Mouse (Mus musculus): ENCODE measurements around the gene Abcf2.

Abcf2 gene

DNA sequence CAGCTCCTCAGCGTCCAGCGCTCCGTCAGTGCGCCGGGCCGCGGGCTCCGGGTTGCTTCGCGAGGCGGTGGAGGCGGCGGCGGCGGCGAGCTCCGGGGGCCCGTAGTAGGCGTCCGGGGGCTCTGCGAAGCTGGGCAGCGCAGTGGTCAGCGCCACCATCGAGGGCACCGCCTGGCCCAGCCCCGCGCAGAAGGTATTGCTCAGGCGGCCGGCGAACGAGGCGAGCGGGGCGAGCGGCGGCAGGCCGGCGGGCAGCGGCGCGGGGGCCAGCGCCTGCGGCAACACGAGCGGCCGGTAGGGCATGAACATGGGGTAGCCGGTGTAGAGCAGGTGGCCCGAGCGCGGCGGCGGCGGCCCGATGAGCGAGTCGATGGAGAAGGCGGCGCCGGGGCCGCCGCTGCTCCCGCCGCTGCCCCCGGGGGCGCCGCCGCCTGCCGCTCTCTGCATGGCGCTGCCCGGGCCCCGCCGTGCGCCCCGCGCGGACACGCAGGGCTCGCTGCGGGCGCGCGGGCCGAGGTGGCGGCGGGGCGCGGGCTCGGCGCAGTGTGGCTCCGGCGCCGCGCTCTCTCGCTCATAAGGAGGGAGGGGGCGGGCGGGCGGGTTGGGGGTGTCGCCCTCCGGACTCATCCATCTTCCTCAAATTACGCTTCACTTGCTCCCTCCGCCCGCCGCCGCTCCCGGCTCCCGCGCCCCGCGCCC, 50.9 kb downstream of the Abcf2 start:
- no peak for DNase-seq

DNA sequence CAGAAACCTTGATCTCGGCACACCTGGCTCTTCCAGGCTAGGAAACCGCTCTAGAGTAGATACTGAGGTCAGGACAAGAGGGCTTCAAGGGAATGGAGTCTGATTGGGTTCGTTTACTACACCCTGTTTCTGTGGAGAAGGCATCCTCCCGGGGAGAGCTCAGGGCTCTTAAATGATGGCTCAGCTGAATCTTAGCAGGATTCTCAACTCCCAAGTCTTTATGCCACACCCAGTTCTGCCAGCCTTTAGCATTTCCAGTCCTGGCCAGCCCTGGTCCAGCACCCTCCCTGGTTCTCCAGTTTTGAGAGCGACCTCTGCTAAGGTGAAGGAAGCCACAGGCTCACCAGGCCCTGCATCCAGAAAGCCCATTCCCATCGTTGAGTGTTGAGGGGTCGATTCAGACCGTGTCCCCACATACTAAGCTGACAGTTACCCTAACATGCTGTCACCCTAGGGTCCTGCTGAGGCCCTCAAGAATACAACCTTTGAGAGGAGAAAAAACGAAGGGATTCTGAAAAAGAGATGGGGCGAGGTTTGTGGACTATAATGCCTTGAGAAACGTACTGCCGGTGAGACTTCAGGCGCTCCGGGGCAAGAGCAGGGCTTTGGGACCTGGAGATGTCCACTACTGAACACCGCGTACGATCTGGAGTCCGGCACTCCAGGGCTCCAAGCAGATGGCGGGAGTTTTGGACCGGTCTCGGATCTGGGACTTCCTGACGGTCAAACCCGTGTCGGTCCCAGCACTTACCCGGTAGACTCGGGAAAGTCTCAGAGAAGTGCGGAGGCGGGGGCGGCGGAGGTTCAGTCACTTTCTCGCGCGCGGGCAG, 51.7 kb downstream of the Abcf2 start:
- DNase-seq = no peak

DNA sequence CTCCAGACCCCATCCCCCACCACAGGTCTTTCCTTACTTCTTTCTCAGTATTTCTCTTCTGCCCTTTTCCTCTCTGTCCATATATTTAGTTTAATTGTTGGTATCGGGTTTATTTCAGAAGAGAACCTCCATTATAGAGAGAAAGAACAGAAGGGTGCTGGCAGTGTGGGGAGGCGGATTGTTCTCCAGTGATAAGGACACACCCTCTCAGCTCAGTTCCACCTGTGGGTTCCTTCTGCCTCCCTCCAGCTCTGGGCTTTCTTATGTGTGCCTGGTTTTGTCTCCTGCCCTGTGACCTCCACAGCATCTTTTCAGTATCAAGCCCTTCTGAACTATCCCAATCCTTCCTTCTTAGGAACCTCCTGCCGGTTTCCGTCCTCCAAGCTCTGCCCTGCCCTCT, 52.7 kb downstream of the Abcf2 start:
- no peak for DNase-seq

- DNase-seq = no peak
Measured at GRCm38 (mm10) chr5:24523806-24524205, 53.5 kb downstream of the Abcf2 start.

- DNase-seq = no peak
Measured at GRCm38 (mm10) chr5:24521366-24521765, 55.9 kb downstream of the Abcf2 start.
